Mouse (Mus musculus): ENCODE data around the gene Olfr30. TPM values are rescaled to one million over a fixed set of nuclear protein-coding genes. Genes with fewer than 3 reads are reported as not detected.

The Olfr30 gene
- polyA plus RNA-seq, 1 experiment from 2014 or later: not detected

DNA sequence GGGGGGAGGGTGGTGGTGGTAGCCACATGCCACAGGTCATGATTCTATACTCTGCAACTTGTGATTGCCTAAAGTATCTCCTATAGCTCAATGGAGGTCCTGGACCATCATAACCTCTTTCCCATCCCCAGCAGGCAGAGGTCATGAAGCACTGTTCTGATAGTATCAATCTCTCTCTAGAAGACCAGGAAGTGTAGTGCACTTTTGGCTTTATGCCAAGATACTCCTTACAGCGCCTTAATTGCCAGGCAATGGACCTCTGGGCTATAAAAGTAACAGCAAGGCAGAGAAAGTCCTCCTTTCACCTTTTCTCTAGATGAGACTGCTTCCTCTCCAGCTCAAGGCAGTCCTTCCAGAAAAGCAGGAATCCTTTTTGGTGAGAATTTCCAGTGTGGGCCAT lies 41.3 kb downstream of the Olfr30 start, which contains the start of gene 1810065E05Rik:
TSS of gene 1810065E05Rik (plus strand) at position 297 of the 400 bp plus-strand sequence.
- Histone ChIP-seq H3K27ac (ENCODE audit: low read length) (no peak within 1 kb of the TSS), H3K4me2 (ENCODE audit: low read length) (no peak within 1 kb of the TSS), H3K9ac (replicated peaks; ENCODE audit: low read depth, low read length) (no peak within 1 kb of the TSS), H3K4me3 (replicated peaks; ENCODE audit: low read length) (no peak within 1 kb of the TSS), H3K9me3 (ENCODE audit: control insufficient read depth, low read length) (no peaks in the 10 kb centered on the region), H3K27me3 (replicated peaks; ENCODE audit: control insufficient read depth, insufficient read depth, low read length) (no peaks in the 10 kb centered on the region), H3K36me3 (ENCODE audit: control insufficient read depth, insufficient read depth) (no peaks in the 10 kb centered on the region), H3K4me1 (replicated peaks; ENCODE audit: control insufficient read depth, insufficient read depth, low read length) (no peaks in the 10 kb centered on the region)
- no peak for ATAC-seq
- 61% methylated on average over 1 of the region's 1 CpGs for WGBS

DNA sequence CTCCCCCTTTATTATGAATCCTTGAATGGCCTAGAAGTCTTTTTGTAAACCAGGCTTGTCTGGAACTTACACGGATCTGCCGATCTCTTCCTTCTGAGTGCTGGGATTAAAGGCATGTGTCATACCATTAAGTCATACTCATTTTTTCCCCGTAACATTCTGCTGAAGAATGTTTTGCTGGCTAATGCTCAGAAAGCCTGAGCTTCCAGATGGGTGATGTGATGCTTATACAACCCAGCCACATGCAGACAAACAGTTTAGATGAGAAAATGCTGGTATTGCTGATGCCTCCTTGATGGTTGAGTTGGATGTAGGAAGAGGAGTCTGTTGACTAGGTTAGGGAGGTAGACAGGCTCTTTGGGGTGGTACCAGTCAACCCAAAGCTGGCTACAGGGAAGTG lies 43.7 kb downstream of the Olfr30 start:
- no peaks in the 10 kb centered on the region for H3K4me1 ChIP-seq (replicated peaks; ENCODE audit: control insufficient read depth, insufficient read depth, low read length)
- WGBS: 68% methylated on average over 3 of the region's 3 CpGs
- H3K36me3 ChIP-seq (ENCODE audit: control insufficient read depth, insufficient read depth): no peaks in the 10 kb centered on the region
- no peaks in the 10 kb centered on the region for H3K27me3 ChIP-seq (replicated peaks; ENCODE audit: control insufficient read depth, insufficient read depth, low read length)
- H3K4me2 ChIP-seq (ENCODE audit: low read length): no peak overlapping the region
- no peak overlapping the region for H3K9ac ChIP-seq (replicated peaks; ENCODE audit: low read depth, low read length)
- H3K4me3 ChIP-seq (replicated peaks; ENCODE audit: low read length): no peak overlapping the region
- no peaks in the 10 kb centered on the region for H3K9me3 ChIP-seq (ENCODE audit: control insufficient read depth, low read length)
- ATAC-seq: no peak
- no peak overlapping the region for H3K27ac ChIP-seq (ENCODE audit: low read length)

DNA sequence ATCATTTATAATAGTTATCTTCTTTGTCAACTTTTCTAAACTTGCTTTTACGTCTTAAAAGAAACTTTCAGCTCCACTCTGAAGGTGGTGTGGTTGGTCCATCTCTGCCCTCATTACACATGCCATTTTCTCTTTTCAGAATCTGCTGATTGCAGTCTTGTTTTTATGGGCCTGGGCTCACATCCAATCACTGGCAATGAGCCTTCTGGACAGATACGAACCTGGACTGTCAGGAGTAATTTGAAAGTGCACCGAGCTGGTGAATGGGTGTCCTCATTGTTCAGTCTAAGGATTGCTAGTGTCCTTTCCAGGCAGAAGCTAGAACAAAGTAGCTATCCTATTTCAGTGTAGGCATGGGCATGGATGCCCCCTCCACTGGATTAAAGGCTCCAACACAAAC lies 54.0 kb downstream of the Olfr30 start:
- 54% methylated on average over 3 of the region's 3 CpGs for WGBS

More for the DNA sequence above, 54.0 kb downstream of the Olfr30 start:
- Histone ChIP-seq H3K4me2 (ENCODE audit: low read length) (no peak overlapping the region), H3K27ac (ENCODE audit: low read length) (no peak overlapping the region), H3K9ac (replicated peaks; ENCODE audit: low read depth, low read length) (no peak overlapping the region), H3K4me3 (replicated peaks; ENCODE audit: low read length) (no peak overlapping the region), H3K27me3 (replicated peaks; ENCODE audit: control insufficient read depth, insufficient read depth, low read length) (no peaks in the 10 kb centered on the region), H3K36me3 (ENCODE audit: control insufficient read depth, insufficient read depth) (no peaks in the 10 kb centered on the region), H3K4me1 (replicated peaks; ENCODE audit: control insufficient read depth, insufficient read depth, low read length) (no peaks in the 10 kb centered on the region), H3K9me3 (ENCODE audit: control insufficient read depth, low read length) (no peaks in the 10 kb centered on the region)
- ATAC-seq: no peak

Other genes with a start within 250 kb of the Olfr30 start
- gene 4930438A08Rik, start 187.5 kb downstream of the Olfr30 start, polyA plus RNA-seq (2015; fragmentation: Nextera tagmentation; extraction: Ambion mirVana): not detected in 2 replicates
- 30.8 and 42.9 TPM in 2 replicates for gene Zfp692, start 155.2 kb downstream of the Olfr30 start, polyA plus RNA-seq (2015; fragmentation: Nextera tagmentation; extraction: Ambion mirVana)
- 39.8 and 43.1 TPM in 2 replicates for gene Zfp672, start 131.9 kb downstream of the Olfr30 start, polyA plus RNA-seq (2015; fragmentation: Nextera tagmentation; extraction: Ambion mirVana)
- 56.6 and 56.9 TPM in 2 replicates for gene Sh3bp5l, start 131.5 kb downstream of the Olfr30 start, polyA plus RNA-seq (2015; fragmentation: Nextera tagmentation; extraction: Ambion mirVana)
- not detected in 2 replicates for gene Lypd8, start 83.2 kb downstream of the Olfr30 start, polyA plus RNA-seq (2015; fragmentation: Nextera tagmentation; extraction: Ambion mirVana)
- not detected in 2 replicates for gene 1810065E05Rik, start 41.2 kb downstream of the Olfr30 start, polyA plus RNA-seq (2015; fragmentation: Nextera tagmentation; extraction: Ambion mirVana)
- gene Gm12253, start 29.7 kb downstream of the Olfr30 start, polyA plus RNA-seq (2015; fragmentation: Nextera tagmentation; extraction: Ambion mirVana): not detected in 2 replicates
- not detected in 2 replicates for gene Lypd9, start 9.3 kb downstream of the Olfr30 start, polyA plus RNA-seq (2015; fragmentation: Nextera tagmentation; extraction: Ambion mirVana)
- not detected in 2 replicates for gene Olfr332, start 30.3 kb upstream of the Olfr30 start, polyA plus RNA-seq (2015; fragmentation: Nextera tagmentation; extraction: Ambion mirVana)
- gene Olfr331, start 40.3 kb upstream of the Olfr30 start, polyA plus RNA-seq (2015; fragmentation: Nextera tagmentation; extraction: Ambion mirVana): not detected in 2 replicates
- gene Olfr330, start 72.6 kb upstream of the Olfr30 start, polyA plus RNA-seq (2015; fragmentation: Nextera tagmentation; extraction: Ambion mirVana): not detected in 2 replicates
- gene Olfr329-ps, start 84.2 kb upstream of the Olfr30 start, polyA plus RNA-seq (2015; fragmentation: Nextera tagmentation; extraction: Ambion mirVana): not detected in 2 replicates
- gene Olfr328, start 93.4 kb upstream of the Olfr30 start, polyA plus RNA-seq (2015; fragmentation: Nextera tagmentation; extraction: Ambion mirVana): not detected in 2 replicates
- gene Olfr224, start 108.3 kb upstream of the Olfr30 start, polyA plus RNA-seq (2015; fragmentation: Nextera tagmentation; extraction: Ambion mirVana): not detected in 2 replicates
- not detected in 2 replicates for gene Olfr325, start 115.5 kb upstream of the Olfr30 start, polyA plus RNA-seq (2015; fragmentation: Nextera tagmentation; extraction: Ambion mirVana)
- not detected in 2 replicates for gene Olfr324, start 132.8 kb upstream of the Olfr30 start, polyA plus RNA-seq (2015; fragmentation: Nextera tagmentation; extraction: Ambion mirVana)
- gene 2210407C18Rik, start 153.8 kb upstream of the Olfr30 start, polyA plus RNA-seq (2015; fragmentation: Nextera tagmentation; extraction: Ambion mirVana): not detected in 2 replicates
- not detected in 2 replicates for gene Olfr323, start 168.2 kb upstream of the Olfr30 start, polyA plus RNA-seq (2015; fragmentation: Nextera tagmentation; extraction: Ambion mirVana)
- 0.09 TPM in 1 of 2 replicates, not detected in the other for gene Trim58, start 178.2 kb upstream of the Olfr30 start, polyA plus RNA-seq (2015; fragmentation: Nextera tagmentation; extraction: Ambion mirVana)
- gene Olfr322, start 196.5 kb upstream of the Olfr30 start, polyA plus RNA-seq (2015; fragmentation: Nextera tagmentation; extraction: Ambion mirVana): not detected in 2 replicates
- not detected in 2 replicates for gene Olfr320, start 218.8 kb upstream of the Olfr30 start, polyA plus RNA-seq (2015; fragmentation: Nextera tagmentation; extraction: Ambion mirVana)
- gene Olfr319, start 236.9 kb upstream of the Olfr30 start, polyA plus RNA-seq (2015; fragmentation: Nextera tagmentation; extraction: Ambion mirVana): not detected in 2 replicates